Mouse (Mus musculus) embryonic fibroblast, embryonic 13.5 days (primary cell): ENCODE measurements at regions not wholly inside any gene's neighbourhood (a gene's known extent, or its start where the extent isn't known, plus 50 kb on each side); places are given as distances from the start of the nearest gene placed in this dataset.

Experiments used
- CTCF ChIP-seq: IDR thresholded peaks from 2 replicates; pipeline ENCODE4 v1.5.1; 2011; ENCODE audit warnings: mild to moderate bottlenecking, control low read depth, low read length, moderate library complexity, borderline replicate concordance; ENCODE audit not compliant: insufficient read depth
- POLR2A ChIP-seq: IDR thresholded peaks from 2 replicates; pipeline ENCODE4 v1.6.1; 2011; ENCODE audit warnings: low read depth, mild to moderate bottlenecking, control low read depth, low read length, moderate library complexity

DNA sequence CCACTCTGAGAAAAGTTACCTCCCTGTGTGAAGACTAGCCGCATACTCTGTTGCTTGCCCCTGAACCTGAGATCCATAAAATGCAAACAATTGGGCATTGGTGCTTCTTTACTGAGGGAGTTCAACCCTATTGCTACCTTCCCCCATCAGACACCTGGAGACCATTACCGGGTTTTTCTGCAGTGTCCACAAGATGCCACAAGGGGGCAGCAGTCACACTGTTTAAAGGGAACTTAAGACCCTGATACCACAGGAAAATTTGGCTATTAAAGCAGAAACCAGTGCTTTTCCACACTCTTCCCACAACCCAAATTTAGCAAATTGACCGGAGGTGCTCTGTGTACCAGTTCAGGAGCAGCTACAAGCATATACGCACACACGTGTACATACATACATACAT, 78.0 kb upstream of the Fzd10 start:
- TF ChIP-seq POLR2A (no peak), CTCF (no peak)
